Mouse (Mus musculus): Measurements from ENCODE around the gene Pbx4.

The Pbx4 gene

GRCm38 (mm10) chr8:69809820-69810219 is 22.5 kb upstream of the Pbx4 start:
- DNase-seq (ENCODE audit: low spot score in 2 of 2) = no peak

GRCm38 (mm10) chr8:69814881-69815280 is 17.4 kb upstream of the Pbx4 start:
- DNase-seq (ENCODE audit: low spot score in 2 of 2) = no peak

GRCm38 (mm10) chr8:69815396-69815795 is 16.9 kb upstream of the Pbx4 start:
- DNase-seq (ENCODE audit: low spot score in 2 of 2) = no peak

- no peak for DNase-seq (ENCODE audit: low spot score in 2 of 2)
These were observed 11.8 kb upstream of the Pbx4 start for GRCm38 (mm10) chr8:69820466-69820865.

DNA sequence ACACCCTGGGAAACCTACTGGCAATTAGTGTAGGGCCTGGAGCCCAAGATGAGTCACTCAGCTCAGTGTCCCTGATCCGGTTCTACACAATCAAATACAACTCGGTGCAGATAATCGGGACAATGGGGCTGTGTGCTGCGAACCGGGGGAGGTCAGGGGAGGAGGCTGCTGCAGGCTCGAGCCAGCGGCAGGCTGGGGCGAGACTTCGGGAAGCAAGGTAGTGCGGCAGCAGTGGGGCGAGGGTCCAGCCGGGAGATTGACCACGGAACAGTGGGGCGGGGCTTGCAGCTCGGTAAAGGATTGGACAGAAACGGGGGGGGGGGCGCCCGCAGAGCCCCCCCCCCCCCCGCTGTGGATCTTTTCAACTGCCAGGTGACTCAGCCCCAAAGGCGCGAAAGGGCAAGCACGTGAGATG is 10.3 kb upstream of the Pbx4 start:
- DNase-seq (ENCODE audit: low spot score in 2 of 2) = no peak

- peak in 1 of 2 experiments; percentile 38 for DNase-seq (ENCODE audit: low spot score in 2 of 2)
These were observed 9.7 kb upstream of the Pbx4 start, which contains the start of gene Lpar2 for GRCm38 (mm10) chr8:69822386-69823191. Lpar2 (plus strand) TSS chr8:69822429.

- no peak for DNase-seq (ENCODE audit: low spot score in 2 of 2)
These were observed 5.9 kb upstream of the Pbx4 start for GRCm38 (mm10) chr8:69826371-69826770.

- no peak for DNase-seq (ENCODE audit: low spot score in 2 of 2)
These were observed 4.9 kb downstream of the Pbx4 start for GRCm38 (mm10) chr8:69837057-69837682.

DNA sequence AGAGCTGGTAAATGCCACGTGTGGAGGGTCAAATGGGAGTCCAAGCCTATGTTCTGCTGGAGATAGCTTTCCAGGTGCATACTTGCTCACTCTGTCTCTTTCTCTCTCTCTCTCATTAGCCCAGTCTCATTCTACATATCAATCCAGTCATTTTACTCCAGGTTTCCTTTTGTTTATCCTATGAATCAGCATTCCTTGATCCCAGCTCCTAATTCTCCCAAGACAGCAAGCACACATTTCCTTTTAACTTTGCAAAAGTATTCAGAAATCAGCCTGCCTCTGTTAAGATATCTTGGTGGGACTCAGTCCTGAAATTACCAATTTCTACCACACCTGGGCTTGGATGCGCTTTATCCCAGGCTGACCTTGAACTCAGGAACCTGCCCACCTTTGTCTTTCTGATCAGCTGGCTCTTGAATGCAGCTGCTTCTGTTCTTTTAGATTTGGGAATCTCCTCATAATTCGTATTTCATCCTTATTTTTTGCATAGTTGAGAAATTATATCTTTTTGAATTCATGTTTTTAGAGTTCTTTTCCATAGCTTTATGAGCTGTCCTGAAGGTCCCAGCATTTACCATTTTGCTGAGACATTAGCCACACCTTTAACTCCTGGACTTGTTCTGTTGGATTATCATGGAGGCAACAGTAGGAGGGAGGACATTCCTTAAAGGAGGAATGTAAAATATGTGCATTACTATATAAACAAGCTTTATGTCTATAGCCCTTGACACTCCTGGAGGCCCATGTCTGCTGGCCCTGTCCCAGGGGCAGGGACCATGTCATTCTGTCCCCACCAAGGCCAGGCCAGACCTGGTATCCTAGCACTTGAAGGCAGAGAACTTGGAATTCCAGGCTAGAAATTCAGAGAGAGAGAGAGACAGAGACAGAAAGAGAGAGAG is 15.1 kb downstream of the Pbx4 start:
- DNase-seq (ENCODE audit: low spot score in 2 of 2) = no peak

DNA sequence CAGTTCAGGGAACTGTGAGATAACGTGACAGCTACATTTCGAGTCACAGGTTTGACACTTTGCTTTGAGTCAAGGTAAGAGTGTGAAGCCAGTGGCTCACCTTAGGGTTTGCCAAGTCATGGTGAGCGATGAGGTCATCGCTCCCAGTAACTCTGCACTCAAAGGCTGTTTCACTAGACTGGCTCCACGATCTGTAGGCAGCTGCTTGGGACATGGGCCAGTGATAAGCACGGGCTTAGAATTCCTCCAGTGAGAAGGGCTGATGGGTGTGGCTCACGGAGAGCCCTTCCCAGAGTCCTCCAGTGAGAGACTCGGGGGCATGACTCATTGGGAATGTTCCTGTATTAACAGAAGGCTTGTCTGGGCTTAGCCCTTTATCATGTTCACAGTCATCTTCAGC is 16.7 kb downstream of the Pbx4 start:
- no peak for DNase-seq (ENCODE audit: low spot score in 2 of 2)

- DNase-seq (ENCODE audit: low spot score in 2 of 2) = no peak
These were observed 17.6 kb downstream of the Pbx4 start for GRCm38 (mm10) chr8:69849899-69850298.

DNA sequence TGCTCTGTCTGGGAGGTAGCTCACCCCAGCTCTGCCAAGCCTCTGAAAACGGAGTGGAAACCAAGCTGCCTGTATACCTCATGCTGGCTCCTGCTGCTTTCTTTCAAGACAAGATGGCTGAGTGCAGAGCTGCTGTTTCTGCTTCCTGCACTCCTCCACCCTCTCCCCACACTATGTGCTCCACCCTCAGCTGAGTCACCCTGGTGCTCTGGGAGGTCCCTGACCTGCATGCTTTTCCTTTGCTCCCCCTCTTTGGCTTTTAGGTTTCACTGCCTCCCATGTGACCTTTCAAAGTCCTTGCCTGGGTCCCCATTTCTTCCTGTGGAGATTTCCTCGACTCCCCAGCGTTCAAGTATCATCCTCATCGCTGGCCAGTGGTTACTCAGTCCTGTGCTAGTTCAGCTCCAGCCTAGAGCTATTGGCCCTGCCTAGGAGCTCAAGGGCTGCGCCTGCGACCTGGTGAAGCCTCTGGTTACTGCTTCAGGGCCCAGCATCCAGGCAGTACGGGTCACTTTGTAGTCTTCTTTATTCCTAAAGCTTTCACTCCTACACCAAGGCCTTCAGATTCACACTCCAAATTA is 18.7 kb downstream of the Pbx4 start:
- DNase-seq (ENCODE audit: low spot score in 2 of 2) = no peak

- DNase-seq (ENCODE audit: low spot score in 2 of 2) = no peak
These were observed 21.6 kb downstream of the Pbx4 start for GRCm38 (mm10) chr8:69853869-69854268.

- no peak for DNase-seq (ENCODE audit: low spot score in 2 of 2)
These were observed 28.5 kb downstream of the Pbx4 start for GRCm38 (mm10) chr8:69860807-69861206.

- no peak for DNase-seq (ENCODE audit: low spot score in 2 of 2)
These were observed 29.0 kb downstream of the Pbx4 start for GRCm38 (mm10) chr8:69861251-69861650.

GRCm38 (mm10) chr8:69863387-69864020 is 31.2 kb downstream of the Pbx4 start:
- DNase-seq (ENCODE audit: low spot score in 2 of 2) = no peak

- no peak for DNase-seq (ENCODE audit: low spot score in 2 of 2)
These were observed 31.9 kb downstream of the Pbx4 start for GRCm38 (mm10) chr8:69864180-69864579.

GRCm38 (mm10) chr8:69867696-69868326 is 35.5 kb downstream of the Pbx4 start:
- DNase-seq (ENCODE audit: low spot score in 2 of 2) = no peak

DNA sequence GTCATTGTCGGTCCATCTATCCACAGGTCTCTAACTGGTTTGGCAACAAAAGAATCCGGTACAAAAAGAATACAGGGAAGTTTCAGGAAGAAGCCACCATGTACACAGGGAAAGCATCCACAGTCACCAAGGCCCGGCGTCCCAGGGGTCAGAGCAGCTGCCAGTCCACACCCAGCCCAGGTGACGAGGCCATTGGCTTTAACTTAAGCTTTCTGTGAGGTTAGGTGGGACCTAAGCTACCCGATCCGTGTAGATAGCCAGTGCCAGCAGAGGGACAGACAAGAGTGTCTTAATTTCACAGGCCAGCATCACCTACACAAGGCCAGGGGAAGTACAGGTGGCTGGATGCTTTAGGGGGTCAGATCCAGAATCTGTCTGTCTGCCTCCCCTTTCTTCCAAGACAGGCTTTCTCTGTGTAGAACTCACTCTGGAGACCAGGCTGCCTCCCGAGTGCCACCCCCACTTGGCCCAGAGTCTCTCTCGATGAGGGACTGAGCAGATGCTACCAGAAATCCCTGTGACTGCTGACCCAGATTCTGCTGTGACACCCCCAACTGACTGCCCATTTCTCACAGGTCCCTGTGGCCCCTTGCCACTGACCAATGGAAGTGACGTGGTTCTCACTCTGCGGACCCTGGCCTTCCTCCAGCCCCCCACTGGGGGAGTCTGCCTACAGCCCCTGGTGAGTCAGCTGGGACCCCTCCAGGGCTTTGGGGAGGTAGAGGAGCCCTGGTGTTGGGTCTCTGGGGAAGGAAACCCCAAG is 37.9 kb downstream of the Pbx4 start:
- no peak for DNase-seq (ENCODE audit: low spot score in 2 of 2)

- DNase-seq (ENCODE audit: low spot score in 2 of 2) = no peak
These were observed 38.6 kb downstream of the Pbx4 start for GRCm38 (mm10) chr8:69870907-69871306.

All from spleen, postnatal 14 days (tissue).